Mouse (Mus musculus) forebrain, embryonic 14.5 days (tissue): ENCODE measurements around the gene Btbd35f29. TPM values are rescaled to one million over a fixed set of nuclear protein-coding genes. Genes with fewer than 3 reads are reported as not detected.

ENCODE experiments used
- polyA plus RNA-seq: library from polyadenylated mRNA; unstranded; fragments of >200 nt; fragmentation: Nextera tagmentation; extraction: Ambion mirVana; gene quantifications from 2 replicates; pipeline ENCODE4 v1.2.1, GENCODE M21; 2014

The Btbd35f29 gene
- polyA plus RNA-seq, 1 experiment from 2014 or later: not detected

Other genes with a start within 250 kb of the Btbd35f29 start
- not detected in 2 replicates for gene Spin2f, start 136.2 kb downstream of the Btbd35f29 start, polyA plus RNA-seq
- not detected in 2 replicates for gene Btbd35f26, start 218.8 kb downstream of the Btbd35f29 start, polyA plus RNA-seq